Mouse (Mus musculus) natural killer cell, adult 2 months (primary cell): ENCODE data around the gene Homer1.

ENCODE experiments used
- DNase-seq, 2 experiments: peaks; one replicate each; pipeline ENCODE4 v3.0.0; 2022; ENCODE audit warnings: low spot score in 2 of 2

Gene Homer1

GRCm38 (mm10) chr13:93399710-93400216 is 100.3 kb downstream of the Homer1 start:
- DNase-seq = no peak

DNA sequence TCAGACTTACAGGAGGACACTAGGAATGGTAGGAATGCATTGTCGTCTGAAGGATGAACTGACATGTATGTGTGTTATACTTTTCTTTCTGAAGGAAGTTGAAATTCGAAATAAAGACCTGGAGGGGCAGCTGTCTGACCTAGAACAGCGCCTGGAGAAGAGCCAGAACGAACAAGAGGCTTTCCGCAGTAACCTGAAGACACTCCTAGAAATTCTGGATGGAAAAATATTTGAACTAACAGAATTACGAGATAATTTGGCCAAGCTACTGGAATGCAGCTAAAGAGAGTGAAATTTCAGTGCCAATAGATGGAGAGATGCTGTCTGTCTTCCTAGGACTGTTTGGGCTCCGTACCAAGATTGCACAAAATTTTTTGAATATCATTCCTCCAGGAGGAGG is 102.5 kb downstream of the Homer1 start:
- DNase-seq = no peak

DNA sequence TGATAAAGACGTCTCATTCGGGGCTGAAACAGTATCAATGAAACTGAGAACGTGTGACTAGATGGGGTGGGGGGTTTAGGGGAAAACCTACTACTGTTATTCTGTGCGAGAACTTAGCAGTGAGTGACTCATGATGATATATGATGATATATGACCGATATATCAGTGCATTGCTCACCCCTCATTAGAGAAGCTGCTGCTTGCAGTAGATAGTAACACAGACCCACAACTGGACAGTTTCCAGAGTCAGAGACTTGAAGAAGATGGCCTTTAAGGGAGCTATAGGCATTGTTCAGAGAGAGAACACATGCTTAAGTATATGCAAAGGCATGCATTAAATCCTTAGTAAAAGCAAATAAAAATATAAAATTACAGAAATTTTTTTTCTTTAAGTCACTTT is 107.4 kb downstream of the Homer1 start:
- no peak for DNase-seq

DNA sequence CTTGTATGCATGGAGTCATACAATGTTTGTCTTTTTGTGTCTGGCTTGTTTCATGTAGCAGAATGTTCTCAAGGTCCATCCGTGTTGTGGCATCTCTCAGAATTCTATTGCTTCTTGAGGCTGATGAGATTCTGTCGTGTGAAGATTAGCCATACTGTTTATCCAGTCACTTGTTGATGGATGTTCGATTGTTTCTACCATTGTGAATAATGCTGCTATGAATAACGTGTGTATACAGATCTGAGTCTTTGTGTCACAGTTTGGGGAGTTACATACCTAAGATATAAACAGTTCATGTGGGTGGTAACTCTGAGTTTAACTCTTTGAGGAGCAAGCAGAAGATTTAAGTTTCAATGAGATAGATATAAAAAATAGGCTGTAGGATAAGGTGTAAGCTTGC is 110.9 kb downstream of the Homer1 start:
- DNase-seq = no peak

DNA sequence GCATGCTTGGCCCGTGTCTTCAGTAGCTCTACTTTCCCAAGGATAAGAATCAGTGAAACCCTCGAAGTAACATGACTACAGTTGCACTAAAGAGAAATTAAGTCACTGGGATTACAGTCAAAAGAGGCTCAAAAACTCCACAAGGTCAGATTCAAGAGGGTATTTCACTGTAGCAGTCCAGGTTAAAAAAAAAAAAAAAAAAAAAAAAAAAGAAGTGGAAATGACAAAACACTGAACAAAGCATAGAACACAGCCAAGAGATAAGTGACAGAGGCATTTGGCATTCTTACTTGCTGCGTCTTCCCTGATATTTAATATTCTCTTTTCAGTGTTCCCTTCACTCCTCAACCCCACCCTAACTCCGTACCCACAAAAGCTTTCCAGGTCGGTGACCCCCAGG is 115.6 kb downstream of the Homer1 start:
- no peak for DNase-seq

DNA sequence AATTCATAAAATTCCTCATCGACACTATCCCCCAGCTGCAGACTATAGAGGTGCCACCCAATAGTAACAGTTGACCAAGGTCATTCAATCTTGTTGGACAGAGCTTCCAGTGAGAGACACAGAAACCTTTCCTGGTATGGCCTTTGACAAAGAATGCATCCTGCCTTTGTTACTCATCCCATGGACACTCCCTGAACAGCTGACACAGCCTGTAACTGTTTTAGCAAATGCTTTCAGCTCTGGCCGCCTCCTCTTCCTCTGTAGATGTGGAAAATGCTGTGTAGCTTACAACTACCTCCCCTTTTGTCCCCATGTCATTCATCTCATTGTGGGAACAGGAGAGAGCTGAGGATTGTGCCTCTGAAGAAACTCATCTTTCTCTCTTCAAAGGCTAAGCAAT is 118.9 kb downstream of the Homer1 start:
- no peak for DNase-seq

GRCm38 (mm10) chr13:93419779-93420178 is 120.3 kb downstream of the Homer1 start:
- DNase-seq = no peak

- no peak for DNase-seq
Observed at GRCm38 (mm10) chr13:93423224-93423623, 123.8 kb downstream of the Homer1 start.

DNA sequence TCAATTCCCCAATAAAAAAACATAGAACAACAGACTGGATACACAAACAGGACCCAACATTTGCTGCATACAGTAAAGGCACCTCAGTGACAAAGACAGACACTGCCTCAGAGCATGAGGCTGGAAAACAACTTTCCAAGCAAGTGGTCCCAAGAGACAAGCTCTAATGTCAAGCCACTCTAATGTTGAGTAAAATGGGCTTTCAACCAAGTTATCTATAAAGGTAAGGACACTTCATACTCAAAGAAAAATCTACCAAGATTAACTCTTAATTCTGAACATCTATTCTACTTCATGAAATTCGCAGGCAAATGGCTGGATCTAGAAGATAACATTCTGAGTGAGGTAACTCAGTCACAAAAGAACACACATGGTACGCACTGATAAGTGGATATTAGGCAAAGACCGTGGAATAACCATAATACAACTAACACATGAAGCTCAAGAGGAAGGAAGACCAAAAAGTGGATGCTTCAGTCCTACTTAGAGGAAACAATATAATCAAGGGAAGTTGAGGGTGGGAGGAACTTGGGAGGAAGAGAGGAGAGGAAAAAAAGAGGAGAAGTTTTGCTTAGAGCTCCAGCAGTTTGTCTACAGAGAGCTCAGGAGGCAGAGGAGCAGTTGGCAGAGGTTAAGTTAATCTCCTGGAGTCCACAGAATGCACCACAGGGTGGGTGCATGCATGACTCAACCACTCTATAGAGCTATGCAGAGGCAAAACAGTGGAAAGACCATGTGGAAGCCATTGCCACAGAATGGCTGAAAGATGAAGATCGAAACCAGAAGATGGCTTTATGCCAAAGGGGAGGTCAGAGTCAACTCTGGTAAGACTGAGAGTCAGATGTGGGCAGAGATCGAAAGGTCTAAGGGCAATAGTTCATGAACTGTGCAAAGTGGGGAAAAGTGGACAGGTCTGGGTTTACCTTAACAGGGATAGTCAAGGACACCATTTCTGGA is 128.8 kb downstream of the Homer1 start:
- DNase-seq = no peak

DNA sequence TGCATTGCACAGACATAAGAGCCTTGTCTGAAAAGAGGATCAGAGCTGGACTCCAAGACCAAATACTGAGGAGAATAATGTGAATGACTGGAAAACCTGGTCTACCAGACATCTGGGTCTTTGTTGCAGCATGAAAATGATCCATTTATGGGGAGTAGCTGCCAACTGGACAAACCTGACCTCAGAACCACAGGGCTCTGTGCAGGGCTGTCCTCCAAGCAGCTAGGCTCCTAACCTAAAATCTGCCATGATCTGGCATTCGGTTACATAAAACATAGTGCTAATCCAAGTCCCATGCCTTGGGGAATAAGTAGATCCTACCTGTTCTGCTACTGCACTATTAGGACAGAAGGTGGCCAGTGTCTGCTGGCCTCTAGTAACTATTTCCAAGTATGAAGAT is 129.8 kb downstream of the Homer1 start:
- DNase-seq = no peak

GRCm38 (mm10) chr13:93440167-93440566 is 140.7 kb downstream of the Homer1 start:
- DNase-seq = no peak

DNA sequence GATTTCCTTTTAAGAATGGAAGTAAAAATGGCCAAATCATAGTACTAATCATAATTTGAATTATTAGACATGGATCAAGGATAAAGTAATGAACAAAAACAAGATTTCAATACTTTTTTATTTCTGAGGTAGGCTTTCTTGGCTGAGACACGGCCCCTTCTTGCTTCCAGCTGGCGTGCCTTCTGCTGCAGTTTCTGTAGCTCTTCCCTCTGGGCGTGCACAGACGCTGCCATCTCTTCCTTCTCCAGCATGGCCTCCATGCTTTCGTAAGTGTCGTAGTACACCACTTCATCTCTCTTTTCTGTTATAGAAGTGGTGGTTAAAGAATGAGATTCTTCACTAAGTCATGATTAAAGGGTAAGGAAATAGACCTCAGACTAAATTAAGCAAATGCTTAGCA is 153.8 kb downstream of the Homer1 start:
- no peak for DNase-seq
